Mouse (Mus musculus) liver, embryonic 14.5 days (tissue): ENCODE measurements around the gene Ajap1. TPM values are rescaled to one million over a fixed set of nuclear protein-coding genes. Genes with fewer than 3 reads are reported as not detected.

Experiments used
- ATAC-seq: fragments of 200-750 bp; cut with Nextera tagmentation; 2 replicates; pipeline ENCODE4 v1.8.0; 2017; ENCODE audit warnings: moderate number of reproducible peaks, mild to moderate bottlenecking, moderate library complexity; ENCODE audit not compliant: insufficient read depth
- DNase-seq, 3 experiments: peaks; one replicate each; pipeline ENCODE4 v3.0.0-alpha.2; 2012 to 2013; ENCODE audit warnings: low read depth in 3 of 3, low spot score in 3 of 3
- H3K27ac ChIP-seq: fragments of 300-500 bp; sonication (generic); 2 replicates; pipeline ENCODE4 v1.5.1; 2014; ENCODE audit warnings: moderate library complexity, mild to moderate bottlenecking, control low read depth, inconsistent platforms
- H3K27me3 ChIP-seq: fragments of 300-500 bp; sonication (generic); 2 replicates; pipeline ENCODE4 v1.6.1; 2014; ENCODE audit warnings: mild to moderate bottlenecking, low read length, moderate library complexity; ENCODE audit not compliant: control insufficient read depth, insufficient read depth
- H3K36me3 ChIP-seq: fragments of 300-500 bp; sonication (generic); replicated peaks from 2 replicates; pipeline ENCODE4 v1.6.1; 2014; ENCODE audit warnings: low read depth; ENCODE audit not compliant: control insufficient read depth, insufficient read depth
- H3K4me1 ChIP-seq, 2 experiments: fragments of 200-500 bp in 1 of 2; fragments of 300-500 bp in 1 of 2; sonication (generic) in 1 of 2; replicated peaks; 2 replicates each; pipeline ENCODE4 v1.6.1; 2012 to 2014; ENCODE audit warnings: antibody characterized with exemption in 1 of 2, inconsistent platforms in 1 of 2, low read length in 1 of 2; ENCODE audit not compliant: control insufficient read depth in 2 of 2, insufficient read depth in 2 of 2
- H3K4me2 ChIP-seq: fragments of 300-500 bp; sonication (generic); 2 replicates; pipeline ENCODE4 v1.6.1; 2014; ENCODE audit warnings: low read depth, mild to moderate bottlenecking, control low read depth, moderate library complexity
- H3K4me3 ChIP-seq, 2 experiments: fragments of 200-500 bp in 1 of 2; fragments of 300-500 bp in 1 of 2; sonication (generic) in 1 of 2; 2 replicates each; pipeline ENCODE4 v1.5.1; 2012 to 2014; ENCODE audit warnings: low read depth in 2 of 2, low read length in 2 of 2, mild to moderate bottlenecking in 2 of 2, control low read depth in 1 of 2, inconsistent platforms in 1 of 2, moderate library complexity in 1 of 2; ENCODE audit not compliant: insufficient read depth in 1 of 2
- H3K9ac ChIP-seq: fragments of 300-500 bp; sonication (generic); replicated peaks from 2 replicates; pipeline ENCODE4 v1.6.1; 2014; ENCODE audit warnings: mild to moderate bottlenecking, control low read depth, moderate library complexity
- H3K9me3 ChIP-seq: fragments of 300-500 bp; sonication (generic); 2 replicates; pipeline ENCODE4 v1.6.1; 2016; ENCODE audit warnings: low read length, mixed read lengths; ENCODE audit not compliant: control insufficient read depth
- CTCF ChIP-seq: IDR thresholded peaks from 2 replicates; pipeline ENCODE4 v1.5.1; 2016; ENCODE audit warnings: antibody characterized with exemption, low read depth, control low read depth
- EP300 ChIP-seq: IDR thresholded peaks from 2 replicates; pipeline ENCODE4 v1.6.1; 2016; ENCODE audit warnings: antibody characterized with exemption, low read depth
- WGBS: fragments of 180-500 bp; shearing (Covaris S2); extraction: QIAGEN DNeasy Blood & Tissue Kit; methylation state at CpG from one replicate; pipeline ENCODE4 v1.1.7; 2014; ENCODE audit not compliant: insufficient replicate concordance; 5-methylcytosine and 5-hydroxymethylcytosine counted together
- polyA plus RNA-seq, 2 experiments: library from polyadenylated mRNA; depleted of rRNA in 1 of 2; stranded (reverse) in 1 of 2; unstranded in 1 of 2; fragments of >200 nt; fragmentation: Nextera tagmentation in 1 of 2; extraction: Ambion mirVana in 1 of 2; gene quantifications; 2 replicates each; pipeline versions ENCODE4 v1.2.1 to v1.2.3; 2012 to 2014

Gene Ajap1
- polyA plus RNA-seq, 2 experiments = 0.17 to 0.22 TPM

GRCm38 (mm10) chr4:153417926-153418325, 64.7 kb downstream of the Ajap1 start:
- WGBS = 6% methylated on average over 11 of the region's 12 CpGs
- no peak overlapping the region for H3K27ac ChIP-seq
- H3K9ac ChIP-seq = no peak overlapping the region
- no peaks in the 10 kb centered on the region for H3K36me3 ChIP-seq
- no peaks in the 10 kb centered on the region for H3K27me3 ChIP-seq
- TF ChIP-seq CTCF (peak; percentile 12; the same call in 1 of the 2 replicates), EP300 (no peak)
- no peak for ATAC-seq
- H3K9me3 ChIP-seq = no peaks in the 10 kb centered on the region
- H3K4me2 ChIP-seq = no peak overlapping the region
- H3K4me3 ChIP-seq = no peak overlapping the region
- H3K4me1 ChIP-seq = no peaks in the 10 kb centered on the region
- no peak for DNase-seq

GRCm38 (mm10) chr4:153417164-153417896, 65.3 kb downstream of the Ajap1 start:
- H3K4me3 ChIP-seq = no peak overlapping the region
- H3K36me3 ChIP-seq = no peaks in the 10 kb centered on the region
- WGBS = 7% methylated on average over 23 of the region's 23 CpGs
- ATAC-seq = no peak
- H3K9ac ChIP-seq = no peak overlapping the region
- no peak for DNase-seq
- no peaks in the 10 kb centered on the region for H3K9me3 ChIP-seq
- no peaks in the 10 kb centered on the region for H3K4me1 ChIP-seq
- H3K27me3 ChIP-seq = no peaks in the 10 kb centered on the region
- TF ChIP-seq CTCF (no peak; the same call in 1 of the 2 replicates), EP300 (no peak)
- no peak overlapping the region for H3K4me2 ChIP-seq
- H3K27ac ChIP-seq = no peak overlapping the region

GRCm38 (mm10) chr4:153416111-153416510, 66.5 kb downstream of the Ajap1 start:
- Histone ChIP-seq H3K27ac (no peak overlapping the region), H3K27me3 (no peaks in the 10 kb centered on the region), H3K36me3 (no peaks in the 10 kb centered on the region), H3K4me3 (no peak overlapping the region), H3K4me1 (no peaks in the 10 kb centered on the region), H3K9ac (no peak overlapping the region), H3K9me3 (no peaks in the 10 kb centered on the region), H3K4me2 (no peak overlapping the region)
- ATAC-seq (no peak), DNase-seq (no peak)
- 38% methylated on average over 9 of the region's 9 CpGs for WGBS
- TF ChIP-seq EP300 = no peak
- TF ChIP-seq CTCF = no peak

GRCm38 (mm10) chr4:153398421-153398820, 84.2 kb downstream of the Ajap1 start:
- H3K27ac ChIP-seq = no peak overlapping the region
- no peak overlapping the region for H3K9ac ChIP-seq
- TF ChIP-seq EP300 (no peak), CTCF (no peak)
- H3K9me3 ChIP-seq = no peaks in the 10 kb centered on the region; the same call in 1 of the 2 replicates
- WGBS = 70% methylated on average over 8 of the region's 8 CpGs
- H3K4me3 ChIP-seq = no peak overlapping the region
- H3K27me3 ChIP-seq = no peaks in the 10 kb centered on the region
- ATAC-seq = no peak
- no peaks in the 10 kb centered on the region for H3K36me3 ChIP-seq
- DNase-seq = no peak
- H3K4me1 ChIP-seq = no peaks in the 10 kb centered on the region
- H3K4me2 ChIP-seq = no peak overlapping the region

- Histone ChIP-seq H3K36me3 (no peaks in the 10 kb centered on the region), H3K9ac (no peak overlapping the region), H3K9me3 (no peaks in the 10 kb centered on the region; the same call in 1 of the 2 replicates), H3K4me1 (no peaks in the 10 kb centered on the region), H3K4me2 (no peak overlapping the region), H3K27ac (no peak overlapping the region), H3K27me3 (no peaks in the 10 kb centered on the region), H3K4me3 (no peak overlapping the region)
- DNase-seq (no peak), ATAC-seq (no peak)
- no peak for TF ChIP-seq EP300
- TF ChIP-seq CTCF = no peak
- 72% methylated on average over 12 of the region's 12 CpGs for WGBS
Measured at GRCm38 (mm10) chr4:153387478-153387877, 95.1 kb downstream of the Ajap1 start.
